ENCODE assay signal across 8 mouse cellular contexts in genomic region chr5:139956859-139957258, GRCm38 (mm10). TPM values are rescaled to one million over a fixed set of nuclear protein-coding genes. Genes with fewer than 3 reads are reported as not detected.
DNase-seq lines count a peak whose midpoint lies in the region; ATAC-seq and TF ChIP-seq lines count a peak whose summit lies in the region.
"Had no signal": no experiment of that assay in that cellular context is flagged by ENCODE, and none has a peak within 500 bp of the region (broad histone marks: within the 10 kb centered on the region; RNA-seq: fewer than 3 reads in every experiment).

No protein-coding gene starts in this region.

- H3K27me3 ChIP-seq in midbrain, embryonic 13.5 days = no peaks in the 10 kb centered on the region
- 0 out of 2 replicates have a peak, but pooled peaks cover 2% of the 10 kb centered on the region for H3K27me3 ChIP-seq in midbrain, embryonic 15.5 days (replicated peaks)
- H3K27me3 ChIP-seq in forebrain, embryonic 13.5 days = 0 out of 2 replicates have a peak, but pooled peaks cover 4% of the 10 kb centered on the region
- H3K27me3 ChIP-seq in kidney, adult 2 months (replicated peaks; ENCODE audit: control insufficient read depth, insufficient read depth, low read length) = no peaks in the 10 kb centered on the region
- H3K27me3 ChIP-seq: midbrain, embryonic 12.5 days had no signal

- TF ChIP-seq POLR2A in kidney, adult 2 months (IDR thresholded peaks at IDR 0.05; ENCODE audit: low read depth, low read length) = no peak

- no peak overlapping the region for H3K4me3 ChIP-seq in midbrain, embryonic 13.5 days (replicated peaks)
- no peak overlapping the region for H3K4me3 ChIP-seq in midbrain, embryonic 15.5 days
- H3K4me3 ChIP-seq in forebrain, embryonic 13.5 days = no peak overlapping the region
- no peak overlapping the region for H3K4me3 ChIP-seq in kidney, adult 2 months (ENCODE audit: insufficient read depth, low read depth, low read length)
- H3K4me3 ChIP-seq: midbrain, embryonic 12.5 days had no signal

- H3K27ac ChIP-seq in midbrain, embryonic 13.5 days = no peak overlapping the region
- H3K27ac ChIP-seq in midbrain, embryonic 15.5 days = no peak overlapping the region
- H3K27ac ChIP-seq in forebrain, embryonic 13.5 days = no peak overlapping the region
- no peak overlapping the region for H3K27ac ChIP-seq in kidney, adult 2 months (ENCODE audit: insufficient read depth, low read depth, low read length)
- H3K27ac ChIP-seq: midbrain, embryonic 12.5 days had no signal

- no peak overlapping the region for H3K9ac ChIP-seq in midbrain, embryonic 13.5 days (replicated peaks)
- H3K9ac ChIP-seq in midbrain, embryonic 15.5 days = no peak overlapping the region
- no peak overlapping the region for H3K9ac ChIP-seq in forebrain, embryonic 13.5 days
- H3K9ac ChIP-seq: midbrain, embryonic 12.5 days had no signal

- ATAC-seq in midbrain, embryonic 13.5 days = 0 out of 2 replicates have a peak, but pooled peaks have one; percentile 30
- ATAC-seq in midbrain, embryonic 15.5 days (replicated peaks) = no peak
- ATAC-seq in forebrain, embryonic 13.5 days = peak; percentile 50
- ATAC-seq in megakaryocyte-erythroid progenitor cell, adult 5-6 weeks (replicated peaks; ENCODE audit: low FRiP score, low TSS enrichment, poor library complexity, severe bottlenecking) = peak; percentile 77
- no peak for ATAC-seq in erythroid progenitor cell, adult 5-6 weeks (replicated peaks; ENCODE audit: low FRiP score, poor library complexity, severe bottlenecking)

- DNase-seq in kidney, adult 2 months = peak; percentile 47
- no peak for DNase-seq in left cerebral cortex, adult 11 months (ENCODE audit: low spot score)

- H3K36me3 ChIP-seq in midbrain, embryonic 13.5 days = no peaks in the 10 kb centered on the region
- no peaks in the 10 kb centered on the region for H3K36me3 ChIP-seq in midbrain, embryonic 15.5 days (replicated peaks)
- H3K36me3 ChIP-seq in forebrain, embryonic 13.5 days (ENCODE audit: poor library complexity, severe bottlenecking) = no peaks in the 10 kb centered on the region
- no peaks in the 10 kb centered on the region for H3K36me3 ChIP-seq in kidney, adult 2 months (ENCODE audit: control insufficient read depth, insufficient read depth, low read length)
- H3K36me3 ChIP-seq: midbrain, embryonic 12.5 days had no signal

- H3K9me3 ChIP-seq in midbrain, embryonic 13.5 days = no peaks in the 10 kb centered on the region
- no peaks in the 10 kb centered on the region for H3K9me3 ChIP-seq in midbrain, embryonic 15.5 days
- no peaks in the 10 kb centered on the region for H3K9me3 ChIP-seq in forebrain, embryonic 13.5 days (replicated peaks)
- H3K9me3 ChIP-seq: midbrain, embryonic 12.5 days had no signal

- TF ChIP-seq CTCF in kidney, adult 2 months (conservative IDR thresholded peaks at IDR 0.05; ENCODE audit: insufficient read depth, insufficient read length, low read depth, low read length) = no peak

- H3K4me1 ChIP-seq in midbrain, embryonic 13.5 days (replicated peaks) = peaks cover 13% of the 10 kb centered on the region; the same call in 1 of the 2 replicates
- H3K4me1 ChIP-seq in midbrain, embryonic 15.5 days = peaks cover 4% of the 10 kb centered on the region; the same call in 1 of the 2 replicates
- peaks cover 18% of the 10 kb centered on the region for H3K4me1 ChIP-seq in forebrain, embryonic 13.5 days
- H3K4me1 ChIP-seq in kidney, adult 2 months (ENCODE audit: control insufficient read depth, insufficient read depth, low read length) = peaks cover 2% of the 10 kb centered on the region; the same call in 1 of the 2 replicates

- no peak overlapping the region for H3K4me2 ChIP-seq in midbrain, embryonic 13.5 days (replicated peaks)
- H3K4me2 ChIP-seq in midbrain, embryonic 15.5 days = no peak overlapping the region
- no peak overlapping the region for H3K4me2 ChIP-seq in forebrain, embryonic 13.5 days
- H3K4me2 ChIP-seq: midbrain, embryonic 12.5 days had no signal

- 53% methylated on average over 10 of the region's 10 CpGs for WGBS in midbrain, embryonic 13.5 days
- WGBS in midbrain, embryonic 15.5 days = 44% methylated on average over 10 of the region's 10 CpGs
- WGBS in forebrain, embryonic 13.5 days = 40% methylated on average over 10 of the region's 10 CpGs
- 6% methylated on average over 10 of the region's 10 CpGs for WGBS in kidney, adult 2 months

RNA-seq across cellular contexts. Expression of gene Elfn1, which starts 49.1 kb away (rescaled TPM):
- 0.80 and 1.1 TPM in 2 replicates for polyA plus RNA-seq in midbrain, embryonic 13.5 days (2015; fragmentation: Nextera tagmentation; extraction: Ambion mirVana)
- 2.7 and 4.3 TPM in 2 replicates for polyA plus RNA-seq in midbrain, embryonic 15.5 days (2015; fragmentation: Nextera tagmentation; extraction: Ambion mirVana)
- polyA plus RNA-seq in forebrain, embryonic 13.5 days (2015; fragmentation: Nextera tagmentation; extraction: Ambion mirVana) = 0.44 and 1.1 TPM in 2 replicates
- polyA plus RNA-seq in kidney, adult 2 months (2012; rRNA removed) = 9.6 and 10.3 TPM in 2 replicates
- total RNA-seq in megakaryocyte-erythroid progenitor cell, adult 5-6 weeks (2014; fragmentation: Nextera tagmentation) = 0.13 TPM in 1 of 2 replicates, not detected in the other
- total RNA-seq in megakaryocyte-erythroid progenitor cell, adult 5-6 weeks (2017) = not detected in 2 replicates
- total RNA-seq in erythroid progenitor cell, adult 5-6 weeks (2015; ENCODE audit: low replicate concordance) = not detected in 2 replicates
- not detected in 2 replicates for total RNA-seq in erythroid progenitor cell, adult 5-6 weeks (2017; ENCODE audit: low replicate concordance)

Comparison
In these comparisons a context has a peak if more than half of its experiments do, and no peak if none do; other contexts are left out.
1. ATAC-seq: peak in midbrain, embryonic 13.5 days (single experiment), forebrain, embryonic 13.5 days (single experiment) and megakaryocyte-erythroid progenitor cell, adult 5-6 weeks (single experiment); none in midbrain, embryonic 15.5 days (single experiment) and erythroid progenitor cell, adult 5-6 weeks (single experiment).